12 mouse cellular contexts compared by ENCODE assay signal in the genomic region with DNA sequence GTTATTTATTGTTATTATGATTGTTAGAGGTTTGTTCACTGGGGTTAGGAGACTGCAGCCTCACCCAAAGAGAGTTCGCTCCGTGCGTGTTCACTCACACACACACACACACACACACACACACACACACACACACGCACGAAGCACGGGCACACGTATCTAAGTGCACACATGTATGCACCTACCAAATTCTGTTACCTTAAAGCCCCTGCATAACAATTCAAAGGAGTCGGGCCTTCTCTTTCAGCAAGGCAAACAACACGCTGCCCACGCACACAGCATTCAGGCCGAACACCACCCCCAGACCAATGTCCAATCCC. TPM values are rescaled to one million over a fixed set of nuclear protein-coding genes. Genes with fewer than 3 reads are reported as not detected.
A peak's percentile ranks its signal among the peaks of the same experiment; 100 is the strongest.
DNase-seq lines count a peak whose midpoint lies in the region; ATAC-seq and TF ChIP-seq lines count a peak whose summit lies in the region.
"Had no signal": no experiment of that assay in that cellular context is flagged by ENCODE, and none has a peak within 500 bp of the region (broad histone marks: within the 10 kb centered on the region; RNA-seq: fewer than 3 reads in every experiment).

No protein-coding gene starts in this region.

- no peak for TF ChIP-seq CTCF in kidney, adult 2 months (conservative IDR thresholded peaks at IDR 0.05; ENCODE audit: insufficient read depth, insufficient read length, low read depth, low read length)
- TF ChIP-seq CTCF in embryonic fibroblast, embryonic 13.5 days (IDR thresholded peaks at IDR 0.05; ENCODE audit: borderline replicate concordance, insufficient read depth, low read length) = no peak

- ATAC-seq in intestine, embryonic 15.5 days = peak; percentile 38; the same call in 1 of the 2 replicates
- ATAC-seq in neural tube, embryonic 12.5 days (ENCODE audit: low FRiP score, low read depth) = peak; percentile 35
- ATAC-seq: forebrain, embryonic 15.5 days; midbrain, embryonic 16.5 days had no signal

- no peak for TF ChIP-seq POLR2A in kidney, adult 2 months (IDR thresholded peaks at IDR 0.05; ENCODE audit: low read depth, low read length)
- TF ChIP-seq POLR2A in embryonic fibroblast, embryonic 13.5 days (IDR thresholded peaks at IDR 0.05; ENCODE audit: low read depth, low read length) = no peak

- H3K4me3 ChIP-seq in kidney, adult 2 months (ENCODE audit: insufficient read depth, low read depth, low read length) = peak overlapping the region; percentile 66
- peak overlapping the region; percentile 1; the same call in 1 of the 2 replicates for H3K4me3 ChIP-seq in embryonic fibroblast, embryonic 13.5 days (ENCODE audit: insufficient read depth, low read length)
- peak overlapping the region; percentile 25 for H3K4me3 ChIP-seq in intestine, embryonic 15.5 days (replicated peaks)
- H3K4me3 ChIP-seq in neural tube, embryonic 12.5 days = peak overlapping the region; percentile 47
- H3K4me3 ChIP-seq: forebrain, embryonic 15.5 days had no signal

- H3K36me3 ChIP-seq in kidney, adult 2 months (ENCODE audit: control insufficient read depth, insufficient read depth, low read length) = no peaks in the 10 kb centered on the region
- no peaks in the 10 kb centered on the region for H3K36me3 ChIP-seq in intestine, embryonic 15.5 days
- H3K36me3 ChIP-seq in neural tube, embryonic 12.5 days = no peaks in the 10 kb centered on the region
- H3K36me3 ChIP-seq: forebrain, embryonic 15.5 days had no signal

- H3K27me3 ChIP-seq in kidney, adult 2 months (replicated peaks; ENCODE audit: control insufficient read depth, insufficient read depth, low read length) = no peaks in the 10 kb centered on the region
- peaks cover 10% of the 10 kb centered on the region; the same call in 1 of the 2 replicates for H3K27me3 ChIP-seq in intestine, embryonic 15.5 days (replicated peaks)
- no peaks in the 10 kb centered on the region for H3K27me3 ChIP-seq in neural tube, embryonic 12.5 days (replicated peaks)

- DNase-seq in kidney, adult 2 months = no peak
- DNase-seq in kidney, postnatal 10 days = no peak
- no peak for DNase-seq in lung, postnatal 14 days
- no peak for DNase-seq in spleen, adult 12 weeks (ENCODE audit: low spot score)
- DNase-seq in layer of hippocampus, postnatal 25 days (ENCODE audit: extremely low spot score in 1 of 2, low spot score in 1 of 2) = no peak
- DNase-seq: cerebellum, adult 2 months had no signal

- H3K4me1 ChIP-seq in kidney, adult 2 months (ENCODE audit: control insufficient read depth, insufficient read depth, low read length) = peaks cover 8% of the 10 kb centered on the region; the same call in 1 of the 2 replicates
- H3K4me1 ChIP-seq in embryonic fibroblast, embryonic 13.5 days (ENCODE audit: control insufficient read depth, insufficient read depth, low read length) = no peaks in the 10 kb centered on the region
- peaks cover 18% of the 10 kb centered on the region for H3K4me1 ChIP-seq in intestine, embryonic 15.5 days (replicated peaks)
- peaks cover 81% of the 10 kb centered on the region for H3K4me1 ChIP-seq in neural tube, embryonic 12.5 days
- H3K4me1 ChIP-seq: forebrain, embryonic 15.5 days had no signal

- no peaks in the 10 kb centered on the region for H3K9me3 ChIP-seq in intestine, embryonic 15.5 days
- no peaks in the 10 kb centered on the region for H3K9me3 ChIP-seq in neural tube, embryonic 12.5 days
- H3K9me3 ChIP-seq: forebrain, embryonic 15.5 days had no signal

- H3K27ac ChIP-seq in kidney, adult 2 months (ENCODE audit: insufficient read depth, low read depth, low read length) = peak overlapping the region; percentile 94
- 0 out of 2 replicates have a peak overlapping the region, but pooled peaks have one; percentile 27 for H3K27ac ChIP-seq in embryonic fibroblast, embryonic 13.5 days (ENCODE audit: insufficient read depth, low read length)
- peak overlapping the region; percentile 92 for H3K27ac ChIP-seq in intestine, embryonic 15.5 days
- H3K27ac ChIP-seq in neural tube, embryonic 12.5 days = peak overlapping the region; percentile 98
- H3K27ac ChIP-seq: forebrain, embryonic 15.5 days had no signal

- H3K4me2 ChIP-seq in intestine, embryonic 15.5 days (replicated peaks) = peak overlapping the region; percentile 64
- H3K4me2 ChIP-seq in neural tube, embryonic 12.5 days (replicated peaks) = peak overlapping the region; percentile 73
- H3K4me2 ChIP-seq: forebrain, embryonic 15.5 days had no signal

- H3K9ac ChIP-seq in intestine, embryonic 15.5 days = peak overlapping the region; percentile 43; the same call in 1 of the 2 replicates
- H3K9ac ChIP-seq in neural tube, embryonic 12.5 days = peak overlapping the region; percentile 96
- H3K9ac ChIP-seq: forebrain, embryonic 15.5 days had no signal

- WGBS in kidney, adult 2 months = 39% methylated on average over 11 of the region's 11 CpGs
- WGBS in intestine, embryonic 15.5 days = 23% methylated on average over 11 of the region's 11 CpGs
- 3% methylated on average over 11 of the region's 11 CpGs for WGBS in neural tube, embryonic 12.5 days

RNA-seq across cellular contexts. Expression of a gene that starts 41.2 kb away (rescaled TPM):
- 2.5 and 2.7 TPM in 2 replicates for polyA plus RNA-seq in kidney, adult 2 months (2012; rRNA removed)
- polyA plus RNA-seq in embryonic fibroblast, embryonic 13.5 days (2011; ENCODE audit: insufficient read length, low read depth, missing spikeins) = 12.5 and 12.6 TPM in 2 replicates
- polyA plus RNA-seq in intestine, embryonic 15.5 days (2015; fragmentation: Nextera tagmentation; extraction: Ambion mirVana) = 9.5 and 10.6 TPM in 2 replicates
- polyA plus RNA-seq in neural tube, embryonic 12.5 days (2016; fragmentation: Nextera tagmentation; extraction: Ambion mirVana) = 69.5 and 77.4 TPM in 2 replicates
- not detected for total RNA-seq in layer of hippocampus, postnatal 25 days (2021)
- total RNA-seq: granulocyte monocyte progenitor cell, adult 5-6 weeks had no signal
- polyA plus RNA-seq: forebrain, embryonic 15.5 days; midbrain, embryonic 16.5 days had no signal

Comparison
In these comparisons a context has a peak if more than half of its experiments do, and no peak if none do; other contexts are left out.
1. H3K27ac ChIP-seq: peak in every context shown above with its lines; median percentile 98 in neural tube, embryonic 12.5 days; 94 in kidney, adult 2 months; 92 in intestine, embryonic 15.5 days; 27 in embryonic fibroblast, embryonic 13.5 days.
2. H3K4me3 ChIP-seq: peak in every context shown above with its lines; median percentile 66 in kidney, adult 2 months; 47 in neural tube, embryonic 12.5 days; 25 in intestine, embryonic 15.5 days; 1 in embryonic fibroblast, embryonic 13.5 days.